Mouse (Mus musculus) liver, embryonic 13.5 days (tissue): ENCODE data around the gene Krt1. TPM values are rescaled to one million over a fixed set of nuclear protein-coding genes. Genes with fewer than 3 reads are reported as not detected.

ENCODE experiments used
- ATAC-seq: fragments of 200-750 bp; cut with Nextera tagmentation; 2 replicates; pipeline ENCODE4 v1.8.0; 2017; ENCODE audit warnings: low read depth, mild to moderate bottlenecking, moderate number of reproducible peaks, moderate library complexity
- DNase-seq: peaks from one replicate; pipeline ENCODE4 v3.0.0; 2022
- H3K27ac ChIP-seq: fragments of 300-500 bp; sonication (generic); 2 replicates; pipeline ENCODE4 v1.5.1; 2015; ENCODE audit warnings: moderate library complexity, mild to moderate bottlenecking, inconsistent platforms
- H3K27me3 ChIP-seq: fragments of 300-500 bp; sonication (generic); 2 replicates; pipeline ENCODE4 v1.6.1; 2015; ENCODE audit warnings: mild to moderate bottlenecking, inconsistent platforms
- H3K36me3 ChIP-seq: fragments of 300-500 bp; sonication (generic); 2 replicates; pipeline ENCODE4 v1.6.1; 2015; ENCODE audit warnings: mild to moderate bottlenecking, inconsistent platforms
- H3K4me1 ChIP-seq: fragments of 300-500 bp; sonication (generic); replicated peaks from 2 replicates; pipeline ENCODE4 v1.6.1; 2015; ENCODE audit warnings: inconsistent platforms
- H3K4me2 ChIP-seq: fragments of 300-500 bp; sonication (generic); 2 replicates; pipeline ENCODE4 v1.6.1; 2015; ENCODE audit warnings: inconsistent platforms, mild to moderate bottlenecking, moderate library complexity
- H3K4me3 ChIP-seq: fragments of 300-500 bp; sonication (generic); replicated peaks from 2 replicates; pipeline ENCODE4 v1.5.1; 2015; ENCODE audit warnings: mild to moderate bottlenecking, inconsistent platforms
- H3K9ac ChIP-seq: fragments of 300-500 bp; sonication (generic); 2 replicates; pipeline ENCODE4 v1.6.1; 2015; ENCODE audit warnings: mild to moderate bottlenecking, inconsistent platforms
- H3K9me3 ChIP-seq: fragments of 300-500 bp; sonication (generic); replicated peaks from 2 replicates; pipeline ENCODE4 v1.6.1; 2016; ENCODE audit warnings: inconsistent platforms
- WGBS: fragments of 180-500 bp; shearing (Covaris S2); methylation state at CpG from one replicate; pipeline ENCODE4 v1.1.7; 2015; ENCODE audit not compliant: insufficient replicate concordance; 5-methylcytosine and 5-hydroxymethylcytosine counted together
- polyA plus RNA-seq: library from polyadenylated mRNA; unstranded; fragments of >200 nt; fragmentation: Nextera tagmentation; extraction: Ambion mirVana; gene quantifications from 2 replicates; pipeline ENCODE4 v1.2.1, GENCODE M21; 2015

Gene Krt1
- polyA plus RNA-seq, 1 experiment from 2014 or later, result not detected

DNA sequence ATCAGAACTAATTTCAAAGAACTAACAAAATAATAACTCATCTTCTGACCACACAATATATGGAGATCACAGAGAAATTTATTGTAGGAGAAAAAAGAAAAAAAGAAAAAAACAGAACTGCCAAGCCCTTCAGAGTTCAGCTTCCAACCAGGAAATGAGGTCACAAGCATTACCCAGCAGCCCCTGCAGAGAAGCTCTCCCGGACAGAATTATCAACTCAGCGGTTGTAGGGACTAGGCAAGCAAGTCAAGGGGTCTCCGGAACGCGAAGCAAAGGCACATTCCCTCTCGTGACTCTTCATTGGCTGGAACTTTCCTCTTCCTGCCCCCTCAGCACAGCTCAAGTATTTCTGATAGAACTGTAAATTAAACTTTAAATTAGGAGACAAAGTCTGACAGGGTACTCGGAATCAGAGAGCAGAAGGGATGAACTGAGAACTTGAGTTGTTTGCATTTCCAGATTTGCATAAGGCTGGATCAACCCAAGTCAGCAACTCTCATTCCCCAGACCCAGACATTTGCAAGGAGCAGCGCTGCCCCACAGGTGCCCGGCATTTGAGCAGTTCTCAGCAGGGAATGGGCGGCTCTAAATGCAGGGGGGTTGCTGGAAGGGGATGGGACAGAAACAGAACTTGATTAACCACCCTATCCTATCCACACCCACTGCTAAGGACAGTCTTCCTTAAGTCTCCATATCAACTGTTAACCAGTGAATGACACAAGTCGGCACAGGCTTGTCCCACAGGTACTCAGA, 8.3 kb upstream of the Krt1 start:
- DNase-seq, result no peak
- 0 out of 2 replicates have a peak overlapping the region, but pooled peaks have one; percentile 58 for H3K4me2 ChIP-seq
- H3K4me1 ChIP-seq, result no peaks in the 10 kb centered on the region
- H3K4me3 ChIP-seq, result no peak overlapping the region
- no peaks in the 10 kb centered on the region for H3K36me3 ChIP-seq
- H3K27me3 ChIP-seq, result peaks cover 80% of the 10 kb centered on the region
- H3K27ac ChIP-seq, result no peak overlapping the region
- ATAC-seq, result no peak
- no peaks in the 10 kb centered on the region for H3K9me3 ChIP-seq
- WGBS, result 9% methylated on average over 11 of the region's 11 CpGs
- no peak overlapping the region for H3K9ac ChIP-seq

DNA sequence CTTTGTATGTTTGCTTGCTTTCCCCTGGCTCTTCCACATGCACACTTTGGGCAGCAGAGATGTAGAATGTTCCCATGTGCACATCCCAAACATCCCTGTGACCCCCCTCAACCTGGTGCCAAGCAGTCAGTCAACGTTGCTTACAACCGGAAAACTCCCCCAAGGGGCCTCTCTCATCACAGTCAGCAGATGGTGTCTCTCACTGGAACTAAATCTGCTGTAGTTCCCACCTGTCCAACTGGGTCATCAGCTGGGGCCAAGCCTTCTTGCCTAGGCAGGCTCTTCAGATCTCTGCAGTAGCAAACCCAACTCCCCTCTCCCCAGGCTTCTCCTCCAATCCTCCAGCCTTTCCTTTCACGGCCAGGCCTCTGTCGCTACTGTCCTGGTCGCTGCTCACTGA, 6.1 kb upstream of the Krt1 start:
- Histone ChIP-seq H3K27me3 (peaks cover 85% of the 10 kb centered on the region), H3K36me3 (no peaks in the 10 kb centered on the region), H3K9ac (no peak overlapping the region), H3K4me2 (no peak overlapping the region), H3K27ac (no peak overlapping the region), H3K4me3 (no peak overlapping the region), H3K9me3 (no peaks in the 10 kb centered on the region), H3K4me1 (no peaks in the 10 kb centered on the region)
- WGBS, result 41% methylated on average over 5 of the region's 5 CpGs
- DNase-seq (no peak), ATAC-seq (no peak)

DNA sequence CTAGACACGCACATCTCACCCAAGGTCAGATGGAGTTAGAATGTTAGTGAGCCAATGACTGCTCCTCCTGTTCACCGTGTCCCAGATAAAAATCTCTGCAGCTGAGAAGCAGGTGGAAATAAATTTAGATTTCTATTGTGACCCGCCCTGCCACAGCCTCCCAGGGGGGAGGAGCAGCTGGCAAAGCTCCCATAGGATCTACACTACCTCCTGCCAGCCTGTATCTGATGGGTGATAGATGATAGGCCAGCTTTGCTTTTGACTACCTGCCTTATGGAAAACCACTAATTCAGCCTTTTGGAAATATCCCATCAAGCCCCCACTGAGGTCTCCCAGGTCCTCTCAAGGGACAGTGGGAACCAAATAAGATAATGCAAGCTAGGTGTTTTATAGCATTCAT, 5.1 kb upstream of the Krt1 start:
- no peak for DNase-seq
- Histone ChIP-seq H3K4me2 (no peak overlapping the region), H3K9me3 (no peaks in the 10 kb centered on the region), H3K4me3 (no peak overlapping the region), H3K9ac (no peak overlapping the region), H3K27me3 (peaks cover 84% of the 10 kb centered on the region), H3K27ac (no peak overlapping the region), H3K4me1 (no peaks in the 10 kb centered on the region), H3K36me3 (no peaks in the 10 kb centered on the region)
- ATAC-seq, result no peak
- WGBS, result 54% methylated on average over 3 of the region's 3 CpGs

DNA sequence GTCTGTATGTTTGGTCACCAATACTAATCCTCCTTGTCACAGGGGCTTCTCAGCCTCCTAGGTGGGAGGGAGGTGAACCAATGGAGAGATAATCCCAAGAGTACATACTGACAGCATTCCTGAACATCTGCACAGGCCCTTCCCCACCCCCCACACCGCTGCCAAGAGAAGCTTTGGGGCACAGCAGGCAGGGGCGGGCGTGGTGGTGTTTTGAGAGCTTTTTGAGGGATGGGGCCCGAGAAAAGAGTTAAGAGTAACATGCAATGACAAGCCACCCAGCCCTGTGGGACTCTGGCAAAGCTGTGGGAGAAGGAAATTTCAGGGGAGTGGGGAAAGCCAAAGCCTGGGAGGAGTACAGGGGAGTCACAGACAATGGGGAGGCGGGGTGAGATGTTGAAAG, 3.7 kb upstream of the Krt1 start:
- Histone ChIP-seq H3K4me2 (no peak overlapping the region), H3K27me3 (peaks cover 70% of the 10 kb centered on the region), H3K9me3 (no peaks in the 10 kb centered on the region), H3K36me3 (no peaks in the 10 kb centered on the region), H3K4me3 (no peak overlapping the region), H3K27ac (no peak overlapping the region), H3K4me1 (no peaks in the 10 kb centered on the region), H3K9ac (no peak overlapping the region)
- DNase-seq (no peak), ATAC-seq (no peak)
- 18% methylated on average over 5 of the region's 5 CpGs for WGBS

DNA sequence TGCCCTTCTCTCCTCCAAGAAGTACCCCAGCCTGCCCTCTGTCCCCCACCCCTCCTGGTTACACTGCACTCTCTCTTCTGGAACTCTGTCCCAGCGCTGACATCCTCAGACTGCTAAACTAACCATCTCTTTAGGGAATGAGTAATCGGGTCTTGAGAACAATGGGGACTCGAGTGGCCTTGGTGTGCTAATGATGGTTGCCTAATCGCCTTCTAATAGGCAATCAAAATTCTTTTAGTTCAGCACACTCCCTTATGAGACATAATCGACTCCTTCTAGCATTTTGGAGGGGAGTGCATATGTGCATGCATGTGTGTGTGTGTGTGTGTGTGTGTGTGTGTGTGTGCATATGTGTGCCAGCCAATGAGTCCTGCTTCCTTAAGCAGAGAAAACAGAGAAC, 2.0 kb upstream of the Krt1 start:
- Histone ChIP-seq H3K9me3 (no peaks in the 10 kb centered on the region), H3K27me3 (peaks cover 62% of the 10 kb centered on the region)
- no peak for ATAC-seq

DNA sequence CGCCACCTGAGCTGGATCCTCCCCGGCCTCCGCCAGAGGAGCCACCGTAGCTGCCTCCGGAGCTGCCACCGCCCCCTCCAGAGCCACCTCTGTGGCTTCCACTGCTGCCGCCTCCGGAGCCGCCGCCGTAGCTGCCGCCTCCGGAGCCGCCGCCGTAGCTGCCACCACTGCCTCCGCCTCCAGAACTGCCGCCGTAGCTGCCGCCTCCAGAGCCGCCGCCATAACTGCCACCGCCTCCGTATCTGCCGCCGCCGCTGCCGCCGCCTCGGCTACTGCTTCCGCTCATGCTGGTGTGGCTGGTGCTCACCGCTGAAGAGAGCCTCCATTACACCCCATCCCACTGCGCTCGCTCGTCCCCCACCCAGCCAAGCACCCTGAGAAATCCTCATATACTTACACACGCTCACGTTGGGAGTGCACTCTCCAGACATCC, 4.6 kb downstream of the Krt1 start:
- Histone ChIP-seq H3K27me3 (peaks cover 59% of the 10 kb centered on the region), H3K4me1 (no peaks in the 10 kb centered on the region), H3K4me3 (peak overlapping the region; percentile 38), H3K27ac (no peak overlapping the region), H3K4me2 (peak overlapping the region; percentile 59), H3K36me3 (no peaks in the 10 kb centered on the region), H3K9ac (no peak overlapping the region), H3K9me3 (no peaks in the 10 kb centered on the region)
- DNase-seq, result no peak
- under 1% methylated on average over 37 of the region's 37 CpGs for WGBS
- no peak for ATAC-seq

More for the DNA sequence above, 2.0 kb upstream of the Krt1 start:
- DNase-seq, result no peak
- Histone ChIP-seq H3K4me1 (no peaks in the 10 kb centered on the region), H3K27ac (no peak overlapping the region), H3K4me2 (no peak overlapping the region), H3K4me3 (no peak overlapping the region), H3K36me3 (no peaks in the 10 kb centered on the region), H3K9ac (no peak overlapping the region)
- WGBS, result 19% methylated on average over 5 of the region's 5 CpGs

DNA sequence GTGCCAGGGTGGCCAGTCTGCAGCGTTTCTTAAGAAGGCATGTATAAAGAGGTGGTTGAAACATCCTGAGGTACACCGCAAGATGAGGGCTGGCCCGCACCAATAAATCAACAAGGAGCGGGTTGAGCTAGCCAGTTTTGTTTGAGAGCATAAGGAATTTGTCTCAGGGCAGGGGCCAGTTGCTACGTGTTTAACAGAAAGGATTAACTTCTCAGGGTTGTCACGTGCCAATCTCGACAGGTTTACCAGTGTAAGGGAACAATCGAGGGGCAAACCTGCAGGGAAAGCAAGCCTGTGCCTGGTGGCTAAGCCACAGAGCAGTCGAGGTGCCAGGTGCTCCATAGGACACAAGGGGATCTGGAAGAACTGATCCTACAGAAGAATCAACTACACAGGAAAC, 7.4 kb downstream of the Krt1 start:
- H3K4me3 ChIP-seq, result no peak overlapping the region
- DNase-seq (no peak), ATAC-seq (no peak)
- H3K9me3 ChIP-seq, result no peaks in the 10 kb centered on the region
- H3K4me2 ChIP-seq, result no peak overlapping the region
- H3K27ac ChIP-seq, result no peak overlapping the region
- H3K9ac ChIP-seq, result no peak overlapping the region
- H3K36me3 ChIP-seq, result no peaks in the 10 kb centered on the region
- 51% methylated on average over 9 of the region's 9 CpGs for WGBS
- peaks cover 54% of the 10 kb centered on the region for H3K27me3 ChIP-seq
- no peaks in the 10 kb centered on the region for H3K4me1 ChIP-seq

DNA sequence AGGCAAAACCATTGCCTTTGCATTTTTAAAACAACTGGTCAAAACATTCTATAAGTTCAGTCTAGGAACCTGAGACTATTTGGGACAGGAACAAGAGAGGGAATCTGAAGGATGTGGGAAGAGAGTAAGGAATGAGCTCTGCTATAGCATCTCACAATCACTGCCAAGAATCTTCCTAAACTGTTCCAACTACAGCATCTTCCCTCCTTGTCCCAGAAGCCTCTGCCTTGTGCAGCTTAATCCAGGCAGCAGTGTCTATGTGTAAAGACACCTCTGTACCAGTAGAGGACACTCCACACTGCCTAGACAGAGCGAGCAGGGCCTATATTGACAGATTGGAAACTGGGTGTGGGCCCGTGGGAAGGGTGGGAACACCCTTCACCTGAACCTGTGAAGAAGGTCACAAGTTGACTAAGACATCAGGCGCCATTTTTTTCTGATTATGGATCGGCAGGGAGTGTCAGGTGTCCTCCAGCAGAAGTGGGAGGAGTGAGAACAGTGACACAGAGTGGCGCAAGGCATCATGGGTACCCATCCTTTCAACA, 15.7 kb downstream of the Krt1 start:
- H3K4me3 ChIP-seq, result no peak overlapping the region
- WGBS, result 50% methylated on average over 5 of the region's 5 CpGs
- no peak overlapping the region for H3K27ac ChIP-seq
- H3K27me3 ChIP-seq, result no peaks in the 10 kb centered on the region
- H3K4me2 ChIP-seq, result no peak overlapping the region
- H3K4me1 ChIP-seq, result no peaks in the 10 kb centered on the region
- no peaks in the 10 kb centered on the region for H3K36me3 ChIP-seq
- ATAC-seq, result no peak
- H3K9me3 ChIP-seq, result no peaks in the 10 kb centered on the region
- no peak for DNase-seq
- H3K9ac ChIP-seq, result no peak overlapping the region

DNA sequence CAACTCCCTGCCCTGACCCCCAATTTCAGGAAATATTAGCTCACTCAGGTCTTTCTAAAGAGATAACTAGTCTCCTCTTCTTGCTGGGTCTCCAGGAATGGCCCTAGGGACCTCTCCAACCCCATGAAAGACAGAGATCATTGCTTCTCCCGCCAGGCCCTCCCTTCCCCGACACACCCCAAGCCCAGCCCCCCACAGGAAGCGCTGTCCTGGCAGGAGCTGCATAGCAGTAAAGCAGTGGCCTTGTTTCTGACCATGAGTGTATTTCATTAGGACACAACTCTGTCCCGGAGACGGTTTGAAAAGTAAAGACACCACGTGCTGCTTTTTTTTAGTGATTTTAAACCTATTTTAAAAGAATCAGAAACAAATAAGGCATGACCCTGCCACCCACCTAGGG, 17.5 kb downstream of the Krt1 start:
- DNase-seq (no peak), ATAC-seq (no peak)
- WGBS, result 29% methylated on average over 6 of the region's 6 CpGs
- no peaks in the 10 kb centered on the region for H3K36me3 ChIP-seq
- H3K9ac ChIP-seq, result no peak overlapping the region
- no peak overlapping the region for H3K4me3 ChIP-seq
- no peaks in the 10 kb centered on the region for H3K4me1 ChIP-seq
- no peaks in the 10 kb centered on the region for H3K9me3 ChIP-seq
- no peaks in the 10 kb centered on the region for H3K27me3 ChIP-seq
- H3K4me2 ChIP-seq, result no peak overlapping the region
- no peak overlapping the region for H3K27ac ChIP-seq

DNA sequence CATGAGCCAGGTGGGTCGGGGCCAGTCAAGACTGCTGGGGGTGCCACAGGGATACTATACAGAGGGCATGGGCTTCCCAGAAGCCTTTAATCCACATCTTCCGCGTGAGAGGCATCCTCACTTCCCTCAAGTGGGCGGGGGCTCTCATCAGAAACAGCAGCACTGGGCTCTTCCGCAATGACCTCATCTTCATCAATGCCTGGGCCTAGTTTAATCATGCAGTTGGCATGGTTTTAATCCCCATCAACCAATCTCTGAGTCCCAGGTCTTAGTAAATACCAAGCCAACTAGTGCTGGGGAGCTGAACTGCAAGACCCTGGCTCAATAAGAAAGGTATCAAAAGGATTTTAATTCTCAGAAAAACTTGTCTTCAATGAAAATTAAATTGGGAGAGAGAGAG, 21.2 kb downstream of the Krt1 start:
- Histone ChIP-seq H3K4me2 (no peak overlapping the region), H3K4me1 (no peaks in the 10 kb centered on the region), H3K4me3 (no peak overlapping the region), H3K36me3 (no peaks in the 10 kb centered on the region), H3K27ac (no peak overlapping the region), H3K9me3 (no peaks in the 10 kb centered on the region), H3K27me3 (no peaks in the 10 kb centered on the region), H3K9ac (no peak overlapping the region)
- DNase-seq (no peak), ATAC-seq (no peak)
- 44% methylated on average over 5 of the region's 5 CpGs for WGBS

DNA sequence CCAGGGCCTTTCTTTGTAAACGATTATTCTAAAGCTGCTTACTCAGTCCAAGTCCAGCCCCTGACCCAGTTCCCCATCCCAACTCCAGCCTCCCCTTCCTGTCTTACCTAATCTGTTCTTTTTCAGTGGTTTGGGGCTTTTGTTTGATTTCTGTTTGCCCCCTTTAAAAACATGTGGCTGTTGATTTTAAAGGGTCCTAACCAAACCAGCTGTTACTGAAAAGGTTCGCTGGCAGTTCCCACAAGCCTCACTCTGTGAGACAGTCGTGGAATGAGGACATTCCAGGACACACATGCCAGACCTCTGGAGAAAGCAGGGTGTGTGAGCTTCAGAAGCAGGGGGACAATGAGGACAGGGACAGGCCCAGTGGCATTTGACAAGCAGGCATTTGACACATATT, 28.8 kb downstream of the Krt1 start:
- no peak overlapping the region for H3K27ac ChIP-seq
- DNase-seq (no peak), ATAC-seq (no peak)
- H3K36me3 ChIP-seq, result no peaks in the 10 kb centered on the region
- H3K27me3 ChIP-seq, result 0 out of 2 replicates have a peak, but pooled peaks cover 11% of the 10 kb centered on the region
- no peak overlapping the region for H3K4me2 ChIP-seq
- no peaks in the 10 kb centered on the region for H3K4me1 ChIP-seq
- WGBS, result 20% methylated on average over 3 of the region's 3 CpGs
- H3K9ac ChIP-seq, result no peak overlapping the region
- no peaks in the 10 kb centered on the region for H3K9me3 ChIP-seq
- H3K4me3 ChIP-seq, result no peak overlapping the region

DNA sequence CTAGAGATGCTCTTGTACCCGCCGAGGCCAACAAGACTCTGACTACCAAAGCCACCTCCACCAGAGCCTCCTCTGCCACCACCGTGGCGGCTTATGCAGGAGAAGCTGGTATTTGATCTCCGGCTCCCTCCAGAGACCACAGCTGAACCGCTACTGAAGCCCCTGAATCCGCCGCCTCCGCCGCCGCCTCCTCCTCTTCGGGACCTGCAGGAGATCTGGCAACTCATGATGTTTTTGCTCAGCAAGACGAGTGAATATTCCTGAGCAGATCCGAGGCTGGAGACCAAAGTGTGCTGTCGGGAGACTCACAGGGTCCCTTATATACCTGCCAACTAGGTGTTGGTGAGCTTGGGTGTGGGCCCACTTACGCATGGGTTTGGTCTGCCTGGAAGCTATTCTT, 32.7 kb downstream of the Krt1 start, which contains the start of gene Krt2:
Gene Krt2, minus strand, starts transcription at position 295 of the 400 bp plus-strand sequence.
- H3K4me1 ChIP-seq, result no peaks in the 10 kb centered on the region
- 0 out of 2 replicates have a peak, but pooled peaks cover 11% of the 10 kb centered on the region for H3K27me3 ChIP-seq
- H3K9me3 ChIP-seq, result no peaks in the 10 kb centered on the region
- no peak within 1 kb of the TSS for H3K4me3 ChIP-seq
- no peak for DNase-seq
- no peak for ATAC-seq
- H3K27ac ChIP-seq, result no peak within 1 kb of the TSS
- WGBS, result 55% methylated on average over 16 of the region's 16 CpGs
- no peak within 1 kb of the TSS for H3K4me2 ChIP-seq
- H3K36me3 ChIP-seq, result no peaks in the 10 kb centered on the region
- H3K9ac ChIP-seq, result no peak within 1 kb of the TSS
